Mouse (Mus musculus) MEL-GATA-1-ER (cell line): ENCODE results near the gene H2-Oa.
A peak's percentile ranks its signal among the peaks of the same experiment; 100 is the strongest.
"Not testable (repeated sequence)": the region's sequence is repeated elsewhere in the genome, so short reads cannot be mapped to it uniquely, and the experiment has no call there.

Experiments used
- DNase-seq: peaks from one replicate; pipeline ENCODE4 v3.0.0-alpha.2; 2012; ENCODE audit warnings: low read depth; ENCODE audit errors: extremely low read depth

Gene H2-Oa

GRCm38 (mm10) chr17:34142456-34143010, 50.4 kb downstream of the H2-Oa start:
- no peak for DNase-seq

- DNase-seq: peak; percentile 90
Observed at GRCm38 (mm10) chr17:34143033-34143432, 50.9 kb downstream of the H2-Oa start, which contains the start of gene H2-DMb2. Gene H2-DMb2 (plus strand): TSS chr17:34143307.

- peak; percentile 79 for DNase-seq
Observed at GRCm38 (mm10) chr17:34143461-34143860, 51.3 kb downstream of the H2-Oa start.

- DNase-seq: not testable (repeated sequence)
Observed at GRCm38 (mm10) chr17:34144221-34144620, 52.1 kb downstream of the H2-Oa start.
